Mouse (Mus musculus) embryonic facial prominence, embryonic 14.5 days (tissue): ENCODE data around the gene Dph3. TPM values are rescaled to one million over a fixed set of nuclear protein-coding genes. Genes with fewer than 3 reads are reported as not detected.
A peak's percentile ranks its signal among the peaks of the same experiment; 100 is the strongest.
"Not testable (repeated sequence)": the region's sequence is repeated elsewhere in the genome, so short reads cannot be mapped to it uniquely, and the experiment has no call there.

Experiments
- ATAC-seq: fragments of 200-750 bp; cut with Nextera tagmentation; 2 replicates; pipeline ENCODE4 v1.8.0; 2017; ENCODE audit warnings: low read depth, moderate number of reproducible peaks, moderate TSS enrichment
- DNase-seq: peaks from one replicate; pipeline ENCODE4 v3.0.0-alpha.2; 2015; ENCODE audit warnings: low spot score
- H3K27ac ChIP-seq: fragments of 300-500 bp; sonication (generic); replicated peaks from 2 replicates; pipeline ENCODE4 v1.5.1; 2014; ENCODE audit warnings: low read depth, mild to moderate bottlenecking, low read length, moderate library complexity
- H3K27me3 ChIP-seq: fragments of 300-500 bp; sonication (generic); replicated peaks from 2 replicates; pipeline ENCODE4 v1.6.1; 2014; ENCODE audit warnings: low read length; ENCODE audit not compliant: control insufficient read depth, insufficient read depth
- H3K36me3 ChIP-seq: fragments of 300-500 bp; sonication (generic); 2 replicates; pipeline ENCODE4 v1.6.1; 2014; ENCODE audit warnings: low read length, mixed read lengths; ENCODE audit not compliant: control insufficient read depth, insufficient read depth
- H3K4me1 ChIP-seq: fragments of 300-500 bp; sonication (generic); 2 replicates; pipeline ENCODE4 v1.6.1; 2014; ENCODE audit warnings: antibody characterized with exemption, low read length; ENCODE audit not compliant: control insufficient read depth, insufficient read depth
- H3K4me2 ChIP-seq: fragments of 300-500 bp; sonication (generic); 2 replicates; pipeline ENCODE4 v1.6.1; 2014; ENCODE audit warnings: low read depth, mild to moderate bottlenecking, low read length, moderate library complexity, mixed read lengths
- H3K4me3 ChIP-seq: fragments of 300-500 bp; sonication (generic); 2 replicates; pipeline ENCODE4 v1.5.1; 2014; ENCODE audit warnings: low read depth, mild to moderate bottlenecking, low read length
- H3K9ac ChIP-seq: fragments of 300-500 bp; sonication (generic); 2 replicates; pipeline ENCODE4 v1.6.1; 2014; ENCODE audit warnings: low read depth, mild to moderate bottlenecking, low read length, moderate library complexity, mixed read lengths
- H3K9me3 ChIP-seq: fragments of 300-500 bp; sonication (generic); 2 replicates; pipeline ENCODE4 v1.6.1; 2016; ENCODE audit warnings: low read length; ENCODE audit not compliant: control insufficient read depth
- WGBS: fragments of 180-500 bp; shearing (Covaris S2); extraction: QIAGEN DNeasy Blood & Tissue Kit; methylation state at CpG from one replicate; pipeline ENCODE4 v1.1.7; 2014; 5-methylcytosine and 5-hydroxymethylcytosine counted together
- polyA plus RNA-seq: library from polyadenylated mRNA; unstranded; fragments of >200 nt; fragmentation: Nextera tagmentation; extraction: Ambion mirVana; gene quantifications from 2 replicates; pipeline ENCODE4 v1.2.1, GENCODE M21; 2014

The Dph3 gene
- polyA plus RNA-seq, 1 experiment from 2014 or later = 100 TPM

DNA sequence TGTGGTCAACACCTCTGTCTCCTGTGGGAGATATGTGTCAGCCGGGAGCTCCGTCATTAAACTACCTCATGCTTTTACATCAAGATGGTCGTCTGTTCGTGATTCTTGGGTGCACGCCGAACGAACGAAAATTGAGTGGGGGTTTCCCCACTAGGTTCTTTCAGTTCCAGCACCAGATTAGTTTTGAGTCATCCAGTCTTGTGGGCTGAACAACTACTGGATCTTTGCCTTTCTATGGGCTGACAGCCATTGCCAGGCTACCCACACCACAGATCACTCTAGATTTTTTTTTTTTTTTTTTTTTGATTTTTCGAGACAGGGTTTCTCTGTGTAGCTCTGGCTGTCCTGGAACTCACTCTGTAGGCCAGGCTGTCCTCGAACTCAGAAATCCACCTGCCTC, 26.6 kb upstream of the Dph3 start:
- DNase-seq, H3K4me2 ChIP-seq, H3K9me3 ChIP-seq, ATAC-seq, H3K36me3 ChIP-seq, H3K9ac ChIP-seq, H3K4me3 ChIP-seq, H3K4me1 ChIP-seq, H3K27ac ChIP-seq, H3K27me3 ChIP-seq: not testable (repeated sequence)
- WGBS = 95% methylated on average over 10 of the region's 10 CpGs

DNA sequence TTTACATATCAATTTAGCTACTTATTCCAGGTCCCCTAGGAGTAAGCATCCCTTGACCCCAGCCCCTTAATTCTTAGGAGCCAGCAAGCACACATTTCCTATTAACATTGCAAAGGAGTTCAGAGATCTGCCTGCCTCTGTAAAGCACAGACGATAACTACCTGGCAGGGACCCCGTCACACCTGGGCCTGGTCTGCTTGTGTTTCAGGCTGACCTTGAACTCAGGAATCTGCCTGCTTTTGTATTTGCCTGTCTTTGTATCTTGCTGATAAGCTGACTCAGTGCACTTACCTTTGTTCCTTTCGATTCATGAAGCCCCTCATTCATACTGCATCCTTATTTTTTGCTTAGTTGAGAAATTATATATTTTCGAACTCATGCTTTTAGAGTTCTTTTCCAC, 21.4 kb upstream of the Dph3 start:
- H3K36me3 ChIP-seq = peaks cover 4% of the 10 kb centered on the region; the same call in 1 of the 2 replicates

DNA sequence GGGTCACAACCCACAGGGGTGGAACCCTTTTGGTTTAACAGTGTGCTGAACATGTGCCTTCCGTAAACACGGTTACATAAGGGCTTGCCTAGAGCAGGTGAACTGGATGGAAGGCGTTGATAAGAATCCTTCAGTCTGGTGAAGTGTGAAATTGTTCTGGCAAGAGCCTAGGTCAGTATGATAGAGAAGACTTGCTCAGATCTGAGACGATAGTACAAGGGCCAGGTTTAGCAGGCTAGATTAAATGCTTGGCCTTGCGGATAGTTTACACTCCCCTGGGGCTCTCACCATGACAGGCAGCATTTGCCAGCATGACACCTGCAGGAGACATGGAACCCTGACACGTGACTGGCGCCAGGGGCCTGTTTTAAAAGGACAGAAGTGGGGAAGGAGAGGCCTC, 20.1 kb upstream of the Dph3 start:
- H3K9me3 ChIP-seq = no peaks in the 10 kb centered on the region
- ATAC-seq = peak; percentile 53; the same call in 1 of the 2 replicates
- peak; percentile 28 for DNase-seq
- no peak overlapping the region for H3K4me3 ChIP-seq
- peaks cover 7% of the 10 kb centered on the region; the same call in 1 of the 2 replicates for H3K36me3 ChIP-seq
- WGBS = 53% methylated on average over 7 of the region's 7 CpGs
- no peaks in the 10 kb centered on the region for H3K4me1 ChIP-seq
- H3K27ac ChIP-seq = no peak overlapping the region
- no peaks in the 10 kb centered on the region for H3K27me3 ChIP-seq
- H3K9ac ChIP-seq = no peak overlapping the region
- no peak overlapping the region for H3K4me2 ChIP-seq

More for the DNA sequence above, 21.4 kb upstream of the Dph3 start:
- Histone ChIP-seq H3K27me3 (no peaks in the 10 kb centered on the region), H3K4me1 (no peaks in the 10 kb centered on the region), H3K4me3 (no peak overlapping the region), H3K4me2 (no peak overlapping the region), H3K9me3 (no peaks in the 10 kb centered on the region), H3K9ac (no peak overlapping the region), H3K27ac (no peak overlapping the region)
- ATAC-seq (no peak), DNase-seq (no peak)
- 86% methylated on average over 4 of the region's 4 CpGs for WGBS

DNA sequence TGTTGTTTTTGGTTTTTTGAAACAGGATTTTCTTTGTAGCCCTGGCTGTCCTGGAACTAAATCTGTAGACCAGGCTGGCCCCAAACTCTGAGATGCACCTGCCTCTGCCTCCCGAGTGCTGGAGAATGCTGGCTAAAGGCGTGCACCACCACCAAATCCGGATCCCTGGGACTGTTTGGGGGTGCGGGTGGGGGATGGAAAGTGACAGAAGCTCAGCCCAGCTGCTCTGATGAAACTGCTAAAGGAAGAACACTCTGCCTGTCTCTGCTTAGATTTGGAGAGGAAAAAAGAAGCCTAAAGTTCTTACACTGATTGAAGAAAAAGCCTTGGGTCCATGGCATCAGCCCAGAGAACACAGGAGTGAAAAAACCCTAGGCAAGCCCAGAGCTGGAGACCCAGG, 18.0 kb upstream of the Dph3 start:
- no peak overlapping the region for H3K9ac ChIP-seq
- peaks cover 28% of the 10 kb centered on the region for H3K36me3 ChIP-seq
- H3K4me1 ChIP-seq = no peaks in the 10 kb centered on the region
- H3K4me2 ChIP-seq = no peak overlapping the region
- 82% methylated on average over 4 of the region's 4 CpGs for WGBS
- H3K27me3 ChIP-seq = no peaks in the 10 kb centered on the region
- no peak overlapping the region for H3K4me3 ChIP-seq
- H3K27ac ChIP-seq = no peak overlapping the region
- DNase-seq (no peak), ATAC-seq (no peak)
- H3K9me3 ChIP-seq = no peaks in the 10 kb centered on the region

DNA sequence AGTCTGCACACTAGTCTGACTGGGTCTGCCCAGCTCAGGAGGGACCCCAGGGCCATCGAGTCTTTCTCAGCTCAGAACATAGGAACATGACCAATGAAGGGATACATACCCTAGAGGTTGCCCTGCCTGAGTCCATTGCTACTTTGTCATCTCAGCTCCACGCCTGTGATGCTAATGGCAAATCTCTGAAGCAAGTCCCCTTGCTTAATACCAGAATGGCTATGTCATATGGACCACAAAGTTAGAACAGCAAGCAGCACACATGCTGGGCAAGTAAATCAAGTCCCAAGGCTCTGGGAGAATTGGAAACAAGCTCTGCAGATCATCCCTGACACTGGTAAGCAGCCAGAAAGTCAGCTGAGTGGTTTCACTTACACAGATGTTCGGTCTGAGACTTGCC, 13.4 kb upstream of the Dph3 start:
- Histone ChIP-seq H3K4me1 (no peaks in the 10 kb centered on the region), H3K9ac (no peak overlapping the region), H3K4me3 (no peak overlapping the region), H3K9me3 (no peaks in the 10 kb centered on the region), H3K4me2 (no peak overlapping the region), H3K27me3 (no peaks in the 10 kb centered on the region), H3K36me3 (peaks cover 65% of the 10 kb centered on the region), H3K27ac (no peak overlapping the region)
- DNase-seq = no peak
- WGBS = 90% methylated on average over 3 of the region's 3 CpGs
- no peak for ATAC-seq

DNA sequence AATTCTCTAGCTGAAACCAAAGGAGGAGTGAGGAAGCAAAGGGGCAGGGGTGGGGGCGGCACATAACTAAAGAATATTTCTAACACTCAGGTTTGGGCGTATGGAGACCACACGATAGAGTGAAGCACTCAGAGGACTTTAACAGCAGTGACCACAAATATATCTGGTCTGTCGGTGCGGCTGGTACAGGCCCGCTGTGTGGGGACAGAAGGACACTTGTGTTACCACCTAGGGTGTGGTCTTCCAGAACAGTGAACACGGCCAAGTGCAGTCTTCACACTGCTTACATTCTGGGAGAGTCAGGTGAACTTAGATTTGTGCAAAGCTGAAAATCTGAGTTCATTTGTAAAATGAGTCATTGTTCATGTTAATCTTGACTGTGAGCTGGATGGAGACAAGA, 12.2 kb upstream of the Dph3 start:
- no peak overlapping the region for H3K4me3 ChIP-seq
- 92% methylated on average over 7 of the region's 7 CpGs for WGBS
- H3K36me3 ChIP-seq = peaks cover 67% of the 10 kb centered on the region
- H3K27ac ChIP-seq = no peak overlapping the region
- DNase-seq (no peak), ATAC-seq (no peak)
- no peak overlapping the region for H3K9ac ChIP-seq
- no peaks in the 10 kb centered on the region for H3K27me3 ChIP-seq
- no peak overlapping the region for H3K4me2 ChIP-seq
- H3K9me3 ChIP-seq = no peaks in the 10 kb centered on the region
- H3K4me1 ChIP-seq = no peaks in the 10 kb centered on the region

DNA sequence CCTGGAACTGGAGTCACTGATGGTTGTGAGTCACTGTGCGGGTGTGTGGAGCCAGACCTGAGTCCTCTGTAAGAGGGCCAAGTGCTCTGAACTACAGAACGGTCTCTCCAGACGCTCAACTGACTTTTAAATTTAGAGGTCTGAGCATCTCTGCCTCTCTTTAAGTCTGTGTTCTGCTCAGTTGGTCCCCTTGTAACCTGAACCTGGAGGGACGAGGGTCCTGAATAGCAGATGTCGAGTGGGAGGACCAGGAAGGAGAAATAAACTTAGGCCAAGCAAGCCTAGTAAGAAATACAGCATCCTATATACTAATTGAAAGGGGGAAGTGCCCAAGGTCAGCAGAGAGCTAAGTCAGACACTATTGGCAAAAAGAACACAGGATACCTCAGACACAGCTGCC, 11.2 kb upstream of the Dph3 start:
- WGBS = 81% methylated on average over 5 of the region's 5 CpGs
- no peak overlapping the region for H3K4me2 ChIP-seq
- no peak overlapping the region for H3K9ac ChIP-seq
- H3K36me3 ChIP-seq = peaks cover 72% of the 10 kb centered on the region
- H3K27ac ChIP-seq = no peak overlapping the region
- DNase-seq = no peak
- no peaks in the 10 kb centered on the region for H3K4me1 ChIP-seq
- H3K4me3 ChIP-seq = no peak overlapping the region
- H3K27me3 ChIP-seq = no peaks in the 10 kb centered on the region
- no peak for ATAC-seq
- no peaks in the 10 kb centered on the region for H3K9me3 ChIP-seq

DNA sequence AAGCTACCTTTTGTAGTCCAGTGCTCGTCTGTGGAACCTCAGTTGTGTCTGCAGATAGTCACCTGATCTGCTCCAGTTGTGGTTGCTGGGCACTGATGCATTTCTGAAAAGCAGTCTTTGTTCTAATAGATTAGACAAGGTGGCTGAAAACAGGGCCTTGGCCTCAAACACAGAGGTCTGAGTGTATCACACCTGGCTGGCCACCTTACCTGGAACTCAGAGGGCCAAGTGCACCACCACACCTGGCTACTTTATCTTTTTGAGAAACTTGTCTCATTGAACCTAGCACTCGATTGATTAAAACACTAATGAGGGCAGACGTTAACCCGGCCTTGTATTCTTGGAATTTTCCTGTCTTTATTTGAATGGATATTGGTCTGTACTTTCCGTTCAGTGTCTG, 10.1 kb upstream of the Dph3 start:
- Histone ChIP-seq H3K4me3 (no peak overlapping the region), H3K9me3 (no peaks in the 10 kb centered on the region), H3K27ac (no peak overlapping the region), H3K4me1 (peaks cover 4% of the 10 kb centered on the region; the same call in 1 of the 2 replicates), H3K9ac (no peak overlapping the region), H3K36me3 (peaks cover 69% of the 10 kb centered on the region), H3K4me2 (no peak overlapping the region), H3K27me3 (no peaks in the 10 kb centered on the region)
- DNase-seq (no peak), ATAC-seq (no peak)
- WGBS = 84% methylated on average over 5 of the region's 5 CpGs

DNA sequence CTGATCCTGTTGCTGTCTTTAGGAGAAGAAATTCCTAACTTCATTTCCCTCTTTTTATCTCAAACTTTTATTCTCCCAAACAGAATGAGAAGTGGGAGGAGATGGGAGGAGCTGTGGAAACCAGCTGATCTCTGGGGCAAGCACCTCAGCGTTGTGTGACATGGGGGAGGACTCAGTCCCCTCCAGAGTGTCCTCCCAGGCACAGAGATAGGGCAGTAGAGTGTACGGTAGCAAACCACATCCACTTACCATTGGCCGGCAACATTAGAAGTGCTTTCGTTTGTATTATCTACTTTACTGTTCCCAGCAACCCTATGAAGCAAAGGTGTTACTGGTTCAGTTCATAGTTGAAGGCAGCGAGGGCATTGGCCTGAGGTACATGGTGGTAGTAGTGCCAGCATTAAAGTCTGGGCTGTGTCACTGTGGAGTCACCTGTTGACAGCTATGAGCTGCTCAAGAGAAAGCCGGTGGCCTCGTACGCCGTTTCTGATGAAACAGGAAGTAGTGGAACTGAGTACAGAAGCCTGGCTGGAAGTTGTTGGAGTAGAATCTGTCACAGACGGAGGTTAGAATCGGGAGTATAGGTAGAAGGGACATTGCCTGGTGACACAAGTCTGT, 8.1 kb upstream of the Dph3 start:
- no peak overlapping the region for H3K27ac ChIP-seq
- H3K4me3 ChIP-seq = no peak overlapping the region
- WGBS = 87% methylated on average over 11 of the region's 11 CpGs
- H3K36me3 ChIP-seq = peaks cover 49% of the 10 kb centered on the region
- ATAC-seq (no peak), DNase-seq (no peak)
- H3K9ac ChIP-seq = no peak overlapping the region
- H3K4me1 ChIP-seq = peaks cover 4% of the 10 kb centered on the region; the same call in 1 of the 2 replicates
- H3K4me2 ChIP-seq = no peak overlapping the region
- H3K9me3 ChIP-seq = no peaks in the 10 kb centered on the region
- H3K27me3 ChIP-seq = no peaks in the 10 kb centered on the region
